Mouse (Mus musculus) liver, postnatal 0 days (tissue): ENCODE measurements around the gene Utp15. TPM values are rescaled to one million over a fixed set of nuclear protein-coding genes. Genes with fewer than 3 reads are reported as not detected.
A peak's percentile ranks its signal among the peaks of the same experiment; 100 is the strongest.

ENCODE experiments used
- ATAC-seq: fragments of 200-750 bp; cut with Nextera tagmentation; 2 replicates; pipeline ENCODE4 v1.8.0; 2017; ENCODE audit warnings: mild to moderate bottlenecking, moderate library complexity
- DNase-seq: peaks from one replicate; pipeline ENCODE4 v3.0.0-alpha.2; 2016
- H3K27ac ChIP-seq: fragments of 300-500 bp; sonication (generic); 2 replicates; pipeline ENCODE4 v1.5.1; 2014; ENCODE audit warnings: antibody characterized with exemption, moderate library complexity, mild to moderate bottlenecking, low read depth
- H3K27me3 ChIP-seq: fragments of 300-500 bp; sonication (generic); 2 replicates; pipeline ENCODE4 v1.6.1; 2014; ENCODE audit warnings: low read length, control low read depth, mixed read lengths; ENCODE audit not compliant: insufficient read depth
- H3K36me3 ChIP-seq: fragments of 300-500 bp; sonication (generic); replicated peaks from 2 replicates; pipeline ENCODE4 v1.6.1; 2014; ENCODE audit warnings: mild to moderate bottlenecking, control low read depth, low read length, moderate library complexity, mixed read lengths; ENCODE audit not compliant: insufficient read depth
- H3K4me1 ChIP-seq: fragments of 300-500 bp; sonication (generic); 2 replicates; pipeline ENCODE4 v1.6.1; 2014; ENCODE audit warnings: antibody characterized with exemption, mild to moderate bottlenecking, control low read depth; ENCODE audit not compliant: insufficient read depth
- H3K4me2 ChIP-seq: fragments of 300-500 bp; sonication (generic); 2 replicates; pipeline ENCODE4 v1.6.1; 2014; ENCODE audit warnings: low read depth, mild to moderate bottlenecking, low read length, moderate library complexity, mixed read lengths
- H3K4me3 ChIP-seq: fragments of 300-500 bp; sonication (generic); 2 replicates; pipeline ENCODE4 v1.5.1; 2014; ENCODE audit warnings: low read depth, low read length
- H3K9ac ChIP-seq: fragments of 300-500 bp; sonication (generic); replicated peaks from 2 replicates; pipeline ENCODE4 v1.6.1; 2014; ENCODE audit warnings: mild to moderate bottlenecking, moderate library complexity
- H3K9me3 ChIP-seq: fragments of 300-500 bp; sonication (generic); 2 replicates; pipeline ENCODE4 v1.6.1; 2016; ENCODE audit warnings: mild to moderate bottlenecking, control low read depth, low read length, mixed read lengths
- CTCF ChIP-seq: sonication (generic); IDR thresholded peaks from 2 replicates; pipeline ENCODE4 v1.5.1; 2016; ENCODE audit warnings: antibody characterized with exemption, low read depth
- EP300 ChIP-seq: IDR thresholded peaks from 2 replicates; pipeline ENCODE4 v1.6.1; 2016; ENCODE audit warnings: antibody characterized with exemption, low read depth, mild to moderate bottlenecking
- WGBS: fragments of 180-500 bp; shearing (Covaris S2); extraction: QIAGEN DNeasy Blood & Tissue Kit; methylation state at CpG from one replicate; pipeline ENCODE4 v1.1.7; 2014; ENCODE audit not compliant: insufficient replicate concordance; 5-methylcytosine and 5-hydroxymethylcytosine counted together
- polyA plus RNA-seq: library from polyadenylated mRNA; unstranded; fragments of >200 nt; fragmentation: Nextera tagmentation; extraction: Ambion mirVana; gene quantifications from 2 replicates; pipeline ENCODE4 v1.2.1, GENCODE M21; 2015

Utp15 gene
- polyA plus RNA-seq: 5.7 and 7.5 TPM in 2 replicates

GRCm38 (mm10) chr13:98262636-98263457 is at the start of gene Utp15, which contains the start of gene Ankra2:
Gene Utp15 (minus strand): TSS chr13:98263041.
Gene Ankra2 (plus strand): TSS chr13:98263074.
- peak; percentile 99 for DNase-seq
- peak within 1 kb of the TSS; percentile 91 for H3K9ac ChIP-seq
- no peaks in the 10 kb centered on the region for H3K9me3 ChIP-seq
- WGBS: under 1% methylated on average over 63 of the region's 71 CpGs
- ATAC-seq: peak; percentile 99
- peak within 1 kb of the TSS; percentile 96 for H3K27ac ChIP-seq
- peaks cover 24% of the 10 kb centered on the region for H3K36me3 ChIP-seq
- no peaks in the 10 kb centered on the region for H3K27me3 ChIP-seq
- peaks cover 17% of the 10 kb centered on the region for H3K4me1 ChIP-seq
- H3K4me3 ChIP-seq: peak within 1 kb of the TSS; percentile 74
- TF ChIP-seq EP300 (peak; percentile 69; the same call in 1 of the 2 replicates), CTCF (no peak)
- H3K4me2 ChIP-seq: peak within 1 kb of the TSS; percentile 91

DNA sequence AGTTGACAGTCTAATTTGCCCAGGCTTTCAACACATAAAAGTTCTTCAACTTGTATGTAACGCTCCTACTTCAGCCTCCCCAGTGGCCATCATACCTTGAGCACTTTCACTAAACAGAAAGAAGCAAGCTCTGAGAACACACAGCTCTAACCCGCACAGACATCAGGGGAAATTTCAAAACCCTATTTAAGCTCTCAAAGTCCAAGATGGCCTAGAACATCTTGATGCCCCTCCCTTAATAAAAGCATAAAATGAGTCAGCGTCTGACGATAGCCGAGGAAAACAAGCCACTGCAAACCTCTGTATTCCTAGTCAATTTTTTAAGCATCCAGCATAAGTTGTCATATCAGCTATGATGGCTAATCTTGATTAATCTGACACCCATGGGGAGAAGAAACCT is 48.8 kb upstream of the Utp15 start:
- H3K4me3 ChIP-seq: no peak overlapping the region
- H3K9me3 ChIP-seq: no peaks in the 10 kb centered on the region
- peaks cover 48% of the 10 kb centered on the region for H3K36me3 ChIP-seq
- peaks cover 19% of the 10 kb centered on the region for H3K4me1 ChIP-seq
- WGBS: 94% methylated on average over 5 of the region's 5 CpGs
- no peak overlapping the region for H3K9ac ChIP-seq
- no peak for TF ChIP-seq EP300
- TF ChIP-seq CTCF: no peak
- H3K27ac ChIP-seq: no peak overlapping the region
- no peak overlapping the region for H3K4me2 ChIP-seq
- ATAC-seq (no peak), DNase-seq (no peak)
- H3K27me3 ChIP-seq: no peaks in the 10 kb centered on the region

DNA sequence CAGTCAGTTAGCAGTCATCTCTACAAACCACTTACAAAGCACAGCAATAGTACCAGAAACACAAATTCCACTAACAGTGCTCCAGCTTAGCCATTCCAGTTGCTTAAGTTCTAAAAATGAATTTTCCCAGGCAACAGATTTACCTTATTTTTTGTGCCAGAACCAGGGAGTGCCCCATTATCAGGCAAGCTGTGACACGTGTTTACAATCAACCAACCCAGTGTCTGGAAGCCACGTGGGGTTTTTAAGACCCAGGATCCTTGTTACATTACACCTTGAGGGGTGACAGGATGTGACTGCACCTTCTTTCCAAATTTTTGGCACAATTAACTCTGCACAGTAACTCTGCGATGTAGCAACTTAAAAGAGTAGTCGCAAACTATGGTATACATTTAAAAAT is 45.9 kb upstream of the Utp15 start:
- Histone ChIP-seq H3K27ac (no peak overlapping the region), H3K36me3 (peaks cover 43% of the 10 kb centered on the region), H3K4me3 (no peak overlapping the region), H3K9me3 (no peaks in the 10 kb centered on the region), H3K27me3 (no peaks in the 10 kb centered on the region), H3K4me1 (peaks cover 9% of the 10 kb centered on the region), H3K9ac (no peak overlapping the region), H3K4me2 (no peak overlapping the region)
- DNase-seq (no peak), ATAC-seq (no peak)
- no peak for TF ChIP-seq CTCF
- TF ChIP-seq EP300: no peak
- 79% methylated on average over 4 of the region's 4 CpGs for WGBS

DNA sequence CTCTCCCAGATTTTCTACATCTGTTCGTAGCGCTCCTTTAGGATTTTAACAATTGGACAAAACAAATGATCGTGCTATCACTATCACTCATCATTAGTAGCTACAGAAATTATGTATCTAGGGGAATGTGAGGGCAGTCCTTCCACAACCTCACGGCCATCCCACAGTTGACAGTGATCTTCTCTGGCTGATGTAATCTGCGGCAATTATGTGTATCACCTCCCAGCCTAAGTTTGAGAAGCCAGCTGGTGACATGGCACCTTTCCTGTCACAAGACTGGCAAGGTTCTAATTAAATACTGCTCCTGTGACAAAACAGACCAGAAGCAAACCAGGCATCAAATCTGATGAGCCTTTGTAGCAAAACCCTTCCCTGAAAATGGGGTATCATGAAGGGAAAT is 45.2 kb upstream of the Utp15 start:
- peak; percentile 43; the same call in 1 of the 2 replicates for ATAC-seq
- no peak for DNase-seq
- Histone ChIP-seq H3K27ac (no peak overlapping the region), H3K4me2 (no peak overlapping the region), H3K4me1 (peaks cover 7% of the 10 kb centered on the region), H3K27me3 (no peaks in the 10 kb centered on the region), H3K36me3 (peaks cover 36% of the 10 kb centered on the region), H3K9ac (no peak overlapping the region), H3K4me3 (no peak overlapping the region), H3K9me3 (no peaks in the 10 kb centered on the region)
- TF ChIP-seq EP300 (no peak), CTCF (no peak)
- WGBS: 79% methylated on average over 5 of the region's 5 CpGs

DNA sequence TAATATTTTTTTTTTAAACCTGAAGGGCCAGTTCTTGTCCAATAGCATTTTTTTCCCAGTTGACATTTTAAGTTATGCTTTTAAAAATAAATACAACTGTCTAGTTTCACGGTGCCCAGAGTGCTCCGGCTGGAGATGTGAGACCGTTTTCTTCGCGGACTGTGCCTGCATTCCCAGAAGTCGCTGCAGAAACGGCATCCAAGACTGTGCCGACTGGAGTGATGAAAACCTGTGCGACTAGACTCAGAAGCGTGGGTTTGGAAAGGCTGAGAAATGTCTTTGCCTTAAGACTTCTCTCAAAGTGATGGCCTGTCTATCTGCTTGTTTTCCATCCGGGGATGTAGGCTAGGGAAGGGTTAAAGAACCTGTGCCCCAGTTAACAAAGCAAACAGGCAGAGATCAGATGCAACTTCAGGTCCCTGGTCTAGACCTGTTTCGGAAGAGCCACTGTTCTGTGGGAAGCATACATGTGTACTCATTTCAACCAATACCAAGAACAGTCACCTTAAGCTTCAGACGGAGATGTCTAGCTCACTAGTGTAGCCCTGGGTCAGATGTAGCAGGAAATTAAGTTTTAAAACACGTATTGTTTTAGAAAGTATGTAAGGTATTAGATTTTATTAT is 44.1 kb upstream of the Utp15 start:
- Histone ChIP-seq H3K36me3 (peaks cover 27% of the 10 kb centered on the region), H3K4me3 (no peak overlapping the region), H3K27me3 (no peaks in the 10 kb centered on the region), H3K27ac (no peak overlapping the region), H3K9ac (no peak overlapping the region), H3K4me1 (peaks cover 7% of the 10 kb centered on the region), H3K4me2 (peak overlapping the region; percentile 47), H3K9me3 (no peaks in the 10 kb centered on the region)
- 61% methylated on average over 14 of the region's 14 CpGs for WGBS
- ATAC-seq (peak; percentile 70), DNase-seq (peak; percentile 15)
- TF ChIP-seq EP300 (no peak), CTCF (no peak)

DNA sequence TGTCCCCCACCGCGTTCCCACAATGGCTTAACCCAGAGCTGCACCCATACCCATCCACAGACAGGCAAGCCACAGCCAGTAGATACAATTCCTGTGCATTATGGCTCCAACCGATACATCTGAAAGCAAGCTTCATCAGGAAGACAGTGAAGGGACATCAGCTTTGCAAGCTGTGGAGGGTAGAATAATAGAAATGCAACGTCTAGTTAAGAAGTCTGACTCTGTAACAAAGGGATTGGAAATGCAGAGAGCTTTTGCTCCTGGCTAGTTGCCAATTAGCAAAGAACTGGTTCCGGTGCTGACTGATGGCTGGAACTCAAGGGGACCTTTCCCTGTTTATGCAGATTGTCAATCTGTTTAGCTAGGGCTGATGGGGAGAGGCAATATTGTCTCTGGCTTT is 43.6 kb upstream of the Utp15 start:
- H3K4me2 ChIP-seq: no peak overlapping the region
- no peak overlapping the region for H3K4me3 ChIP-seq
- H3K27ac ChIP-seq: no peak overlapping the region
- TF ChIP-seq EP300: no peak
- no peak for TF ChIP-seq CTCF
- no peaks in the 10 kb centered on the region for H3K9me3 ChIP-seq
- 58% methylated on average over 5 of the region's 5 CpGs for WGBS
- H3K4me1 ChIP-seq: peaks cover 7% of the 10 kb centered on the region
- no peaks in the 10 kb centered on the region for H3K27me3 ChIP-seq
- H3K9ac ChIP-seq: no peak overlapping the region
- peaks cover 21% of the 10 kb centered on the region for H3K36me3 ChIP-seq
- ATAC-seq: no peak
- no peak for DNase-seq
